Mouse (Mus musculus): Measurements from ENCODE around the gene Vps13d.

GRCm38 (mm10) chr4:145013760-145014631, 180.8 kb downstream of the Vps13d start:
- TF ChIP-seq CTCF (IDR thresholded peaks at IDR 0.05; ENCODE audit: low read depth) (no peak), EP300 (IDR thresholded peaks at IDR 0.05; ENCODE audit: low read depth) (no peak)
